Mouse (Mus musculus) neutrophil, adult 83 days (primary cell): ENCODE measurements around the gene Adam8. TPM values are rescaled to one million over a fixed set of nuclear protein-coding genes. Genes with fewer than 3 reads are reported as not detected.

Experiments
- total RNA-seq, 2 experiments: library from RNA; stranded (reverse); gene quantifications; one replicate each; pipeline ENCODE4 v1.2.4; 2023

The Adam8 gene
- total RNA-seq = 100 to 1,000 TPM; 574 to 698 TPM

GRCm38 (mm10) chr7:139992406-139992805, at the start of gene Adam8:
Adam8 (minus strand) TSS chr7:139992562.

GRCm38 (mm10) chr7:140036281-140037170, 44.2 kb upstream of the Adam8 start, which contains the start of the genes Zfp511 and Tubgcp2:
Zfp511 (plus strand) TSS chr7:140036391.
Tubgcp2 (minus strand) TSS chr7:140036669.

GRCm38 (mm10) chr7:139978278-139978892, 14.0 kb downstream of the Adam8 start, which contains the start of gene 6430531B16Rik:
6430531B16Rik (minus strand) TSS chr7:139978755.

GRCm38 (mm10) chr7:139943674-139944281, 48.6 kb downstream of the Adam8 start, which contains the start of gene Utf1:
Utf1 (plus strand) TSS chr7:139943789.

Other genes starting within 250 kb of the Adam8 start
- not detected for gene Adgra1, start 158.4 kb downstream of the Adam8 start, total RNA-seq
- gene Kndc1, start 97.9 kb downstream of the Adam8 start, total RNA-seq = not detected
- gene Utf1, start 48.8 kb downstream of the Adam8 start, total RNA-seq = not detected
- 10 to 100 TPM; 11.8 to 15.1 TPM for gene 6430531B16Rik, start 13.8 kb downstream of the Adam8 start, total RNA-seq
- 10 to 100 TPM; 15.4 to 20.4 TPM for gene Zfp511, start 43.8 kb upstream of the Adam8 start, total RNA-seq
- gene Tubgcp2, start 44.1 kb upstream of the Adam8 start, total RNA-seq = 10 to 100 TPM; 21.1 to 24.4 TPM
- not detected for gene Msx3, start 56.5 kb upstream of the Adam8 start, total RNA-seq
- not detected for gene Caly, start 90.0 kb upstream of the Adam8 start, total RNA-seq
- gene Prap1, start 100.8 kb upstream of the Adam8 start, total RNA-seq = not detected
- gene Fuom, start 109.9 kb upstream of the Adam8 start, total RNA-seq = 1 to 10 TPM; 6.8 to 9.8 TPM
- 1 to 10 TPM; 6.1 to 8.1 TPM for gene Paox, start 123.2 kb upstream of the Adam8 start, total RNA-seq
- 10 to 100 TPM; 32.0 to 35.8 TPM for gene Echs1, start 123.9 kb upstream of the Adam8 start, total RNA-seq
- gene Mtg1, start 145.0 kb upstream of the Adam8 start, total RNA-seq = 1 to 10 TPM; 5.2 to 8.1 TPM
- gene Sprn, start 162.3 kb upstream of the Adam8 start, total RNA-seq = not detected
- gene Olfr522, start 172.2 kb upstream of the Adam8 start, total RNA-seq = not detected
- gene Olfr523, start 180.7 kb upstream of the Adam8 start, total RNA-seq = not detected
- not detected for gene Olfr524, start 213.4 kb upstream of the Adam8 start, total RNA-seq
- gene Cd163l1, start 225.7 kb upstream of the Adam8 start, total RNA-seq = not detected